Mouse (Mus musculus): ENCODE data around the gene Slc6a20b. TPM values are rescaled to one million over a fixed set of nuclear protein-coding genes. Genes with fewer than 3 reads are reported as not detected.

Slc6a20b gene
- polyA plus RNA-seq (2012; fragmentation: generic; extraction: Trizol): under 1 TPM; 0.01 to 0.07 TPM

GRCm38 (mm10) chr9:123632281-123632680, at the start of gene Slc6a20b:
Slc6a20b (minus strand) TSS chr9:123632565.

GRCm38 (mm10) chr9:123678327-123679105, 46.2 kb upstream of the Slc6a20b start, which contains the start of the genes Ccr9 and Slc6a20a:
Ccr9 (plus strand) TSS chr9:123678439.
Slc6a20a (minus strand) TSS chr9:123678885.

Other genes with a start within 250 kb of the Slc6a20b start
- 10 to 100 TPM in 1 of 2 experiments, 1 to 10 TPM in 1; 7.7 to 21.0 TPM for gene Limd1, start 153.9 kb downstream of the Slc6a20b start, polyA plus RNA-seq (2012; fragmentation: generic; extraction: Trizol)
- gene Sacm1l, start 102.8 kb downstream of the Slc6a20b start, polyA plus RNA-seq (2012; fragmentation: generic; extraction: Trizol): 1 to 10 TPM in 1 of 2 experiments, under 1 TPM in 1; 0.46 to 5.9 TPM
- gene Ccr9, start 45.9 kb upstream of the Slc6a20b start, polyA plus RNA-seq (2012; fragmentation: generic; extraction: Trizol): under 1 TPM in 1 of 2 experiments, not detected in 1; 0.02 TPM
- not detected for gene Slc6a20a, start 46.3 kb upstream of the Slc6a20b start, polyA plus RNA-seq (2012; fragmentation: generic; extraction: Trizol)
- gene Lztfl1, start 85.1 kb upstream of the Slc6a20b start, polyA plus RNA-seq (2012; fragmentation: generic; extraction: Trizol): 1 to 10 TPM in 1 of 2 experiments, under 1 TPM in 1; 0.21 to 4.5 TPM
- gene Cxcr6, start 173.9 kb upstream of the Slc6a20b start, polyA plus RNA-seq (2012; fragmentation: generic; extraction: Trizol): under 1 TPM; 0.04 to 0.05 TPM
- gene Fyco1, start 219.3 kb upstream of the Slc6a20b start, polyA plus RNA-seq (2012; fragmentation: generic; extraction: Trizol): 1 to 10 TPM in 1 of 2 experiments, under 1 TPM in 1; 0.27 to 4.4 TPM
- gene Xcr1, start 229.5 kb upstream of the Slc6a20b start, polyA plus RNA-seq (2012; fragmentation: generic; extraction: Trizol): under 1 TPM in 1 of 2 experiments, not detected in 1; 0.02 TPM